Mouse (Mus musculus) spleen, postnatal 36 days (tissue): ENCODE measurements at regions not wholly inside any gene's neighbourhood (a gene's known extent, or its start where the extent isn't known, plus 50 kb on each side); places are given as distances from the start of the nearest gene placed in this dataset.
"Not testable (repeated sequence)": the region's sequence is repeated elsewhere in the genome, so short reads cannot be mapped to it uniquely, and the experiment has no call there.

Experiments
- DNase-seq, 2 experiments: peaks; one replicate each; pipeline ENCODE4 v3.0.0; 2022; ENCODE audit warnings: low spot score in 2 of 2, mixed read lengths in 1 of 2

- no peak for DNase-seq
Observed at GRCm38 (mm10) chr6:68370010-68370409, 834.4 kb upstream of the Tacstd2 start.

- DNase-seq = peak in 1 of 2 experiments; percentile 1
Observed at GRCm38 (mm10) chr6:68339846-68340245, 804.2 kb upstream of the Tacstd2 start.

- not testable (repeated sequence) for DNase-seq
Observed at GRCm38 (mm10) chr6:68339205-68339604, 803.6 kb upstream of the Tacstd2 start.

GRCm38 (mm10) chr6:68311409-68311808 is 775.8 kb upstream of the Tacstd2 start:
- peak; percentile 66 to 70 for DNase-seq

GRCm38 (mm10) chr6:68302133-68302532 is 766.5 kb upstream of the Tacstd2 start:
- DNase-seq = peak; percentile 83 to 89

- DNase-seq = peak; percentile 35 to 43
Observed at GRCm38 (mm10) chr6:68256725-68257124, 721.1 kb upstream of the Tacstd2 start.

- peak; percentile 8 to 19 for DNase-seq
Observed at GRCm38 (mm10) chr6:68256151-68256550, 720.6 kb upstream of the Tacstd2 start.

- DNase-seq = no peak
Observed at GRCm38 (mm10) chr6:68252730-68253129, 717.1 kb upstream of the Tacstd2 start.

- not testable (repeated sequence) for DNase-seq
Observed at GRCm38 (mm10) chr6:68251320-68251719, 715.7 kb upstream of the Tacstd2 start.

GRCm38 (mm10) chr6:68250392-68250791 is 714.8 kb upstream of the Tacstd2 start:
- not testable (repeated sequence) for DNase-seq

- DNase-seq = not testable (repeated sequence)
Observed at GRCm38 (mm10) chr6:68249259-68249658, 713.7 kb upstream of the Tacstd2 start.

- DNase-seq = not testable (repeated sequence)
Observed at GRCm38 (mm10) chr6:68248018-68248533, 712.5 kb upstream of the Tacstd2 start.

- DNase-seq = not testable (repeated sequence)
Observed at GRCm38 (mm10) chr6:68242749-68243148, 707.2 kb upstream of the Tacstd2 start.

- peak; percentile 56 to 61 for DNase-seq
Observed at GRCm38 (mm10) chr6:68219685-68220084, 684.1 kb upstream of the Tacstd2 start.

- DNase-seq = peak; percentile 42 to 66
Observed at GRCm38 (mm10) chr6:68201448-68201847, 665.9 kb upstream of the Tacstd2 start.

- DNase-seq = no peak
Observed at GRCm38 (mm10) chr6:68198031-68198430, 662.4 kb upstream of the Tacstd2 start.

- DNase-seq = peak; percentile 7 to 8
Observed at GRCm38 (mm10) chr6:68164792-68165191, 629.2 kb upstream of the Tacstd2 start.

- DNase-seq = not testable (repeated sequence)
Observed at GRCm38 (mm10) chr6:68164111-68164510, 628.5 kb upstream of the Tacstd2 start.

GRCm38 (mm10) chr6:68151569-68151968 is 616.0 kb upstream of the Tacstd2 start:
- DNase-seq = peak; percentile 5 to 40

- peak; percentile 57 for DNase-seq
Observed at GRCm38 (mm10) chr6:68102481-68102880, 566.9 kb upstream of the Tacstd2 start.
